Mouse (Mus musculus) cortical plate, adult 2 months (tissue): Measurements from ENCODE around the gene Phactr4. TPM values are rescaled to one million over a fixed set of nuclear protein-coding genes. Genes with fewer than 3 reads are reported as not detected.

Source experiments
- H3K27ac ChIP-seq: fragments of 200-500 bp; 2 replicates; pipeline ENCODE4 v1.5.1; 2012; ENCODE audit warnings: low read length, control low read depth, inconsistent platforms; ENCODE audit not compliant: insufficient read depth
- H3K4me1 ChIP-seq: fragments of 200-500 bp; 2 replicates; pipeline ENCODE4 v1.6.1; 2011; ENCODE audit warnings: low read length; ENCODE audit not compliant: control insufficient read depth, insufficient read depth
- H3K4me3 ChIP-seq: fragments of 200-500 bp; 2 replicates; pipeline ENCODE4 v1.5.1; 2011; ENCODE audit warnings: mild to moderate bottlenecking, low read length, control low read depth; ENCODE audit not compliant: insufficient read depth
- CTCF ChIP-seq: fragments of 200-500 bp; IDR thresholded peaks from 2 replicates; pipeline ENCODE4 v1.5.1; 2011; ENCODE audit warnings: mild to moderate bottlenecking, control low read depth, low read length; ENCODE audit not compliant: insufficient read depth; ENCODE audit errors: extremely low read depth
- POLR2A ChIP-seq: fragments of 200-500 bp; IDR thresholded peaks from 2 replicates; pipeline ENCODE4 v1.6.1; 2011; ENCODE audit warnings: mild to moderate bottlenecking, low read length, control low read depth; ENCODE audit not compliant: insufficient read depth; ENCODE audit errors: extremely low read depth
- polyA plus RNA-seq: library from polyadenylated mRNA; depleted of rRNA; stranded (reverse); fragments of >200 nt; gene quantifications from 2 replicates; pipeline ENCODE4 v1.2.3, GENCODE M21; 2012

Phactr4 gene
- polyA plus RNA-seq, 1 experiment: 6.4 TPM

GRCm38 (mm10) chr4:132398045-132398774, 24.1 kb downstream of the Phactr4 start:
- 0 out of 2 replicates have a peak, but pooled peaks have one; percentile 44 for TF ChIP-seq POLR2A
- TF ChIP-seq CTCF: no peak
- peak overlapping the region; percentile 5; the same call in 1 of the 2 replicates for H3K4me3 ChIP-seq
- H3K27ac ChIP-seq: no peak overlapping the region
- H3K4me1 ChIP-seq: no peaks in the 10 kb centered on the region

GRCm38 (mm10) chr4:132397120-132397519, 25.2 kb downstream of the Phactr4 start:
- Histone ChIP-seq H3K4me1 (no peaks in the 10 kb centered on the region), H3K27ac (no peak overlapping the region), H3K4me3 (no peak overlapping the region)
- TF ChIP-seq CTCF (no peak), POLR2A (no peak)

DNA sequence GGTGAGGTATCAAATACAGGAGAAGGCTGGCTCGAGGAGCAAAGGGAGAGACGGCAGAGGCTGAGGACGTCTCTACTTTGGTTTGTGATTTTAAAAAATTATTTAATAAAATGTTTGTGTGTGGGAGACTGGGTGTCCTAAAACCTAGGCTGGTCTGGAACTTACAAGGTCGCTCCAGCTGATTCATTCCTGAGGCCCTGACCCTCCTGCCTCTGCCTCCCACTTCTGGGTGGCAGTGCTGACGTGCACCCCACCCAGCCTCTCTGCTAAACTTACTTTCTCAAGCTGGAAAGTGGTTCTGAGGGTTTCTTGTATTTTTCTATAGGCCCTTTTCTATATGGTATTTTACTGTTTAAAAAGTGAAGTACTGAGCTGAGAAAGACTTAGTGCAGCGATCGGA, 26.0 kb downstream of the Phactr4 start:
- Histone ChIP-seq H3K27ac (no peak overlapping the region), H3K4me3 (no peak overlapping the region), H3K4me1 (no peaks in the 10 kb centered on the region)
- TF ChIP-seq CTCF (no peak), POLR2A (no peak)

GRCm38 (mm10) chr4:132391063-132391740, 31.1 kb downstream of the Phactr4 start:
- Histone ChIP-seq H3K4me1 (peaks cover 6% of the 10 kb centered on the region), H3K27ac (no peak overlapping the region), H3K4me3 (no peak overlapping the region)
- TF ChIP-seq CTCF (no peak), POLR2A (no peak)

DNA sequence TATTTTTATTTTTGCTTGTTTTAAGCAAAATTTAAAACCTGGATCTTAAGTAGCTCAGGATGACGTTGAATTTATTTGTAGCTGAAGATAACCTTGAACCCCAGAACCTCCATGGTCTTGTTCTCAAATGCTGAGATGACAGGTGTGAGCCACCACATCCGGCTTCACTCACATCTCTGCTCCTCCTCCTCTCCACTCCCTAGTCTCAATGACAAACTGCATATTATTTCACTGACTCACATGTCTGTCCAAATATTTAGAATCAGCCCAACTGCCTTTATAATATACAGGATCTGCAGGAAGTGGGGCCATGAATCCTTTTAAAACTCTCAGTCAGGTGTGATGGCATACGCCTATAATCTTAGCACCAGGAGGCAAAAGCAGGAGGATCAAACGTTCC, 33.0 kb downstream of the Phactr4 start:
- peaks cover 6% of the 10 kb centered on the region for H3K4me1 ChIP-seq
- TF ChIP-seq POLR2A (no peak), CTCF (no peak)
- no peak overlapping the region for H3K27ac ChIP-seq
- no peak overlapping the region for H3K4me3 ChIP-seq

GRCm38 (mm10) chr4:132387617-132388016, 34.7 kb downstream of the Phactr4 start:
- TF ChIP-seq CTCF (no peak), POLR2A (no peak)
- H3K4me3 ChIP-seq: no peak overlapping the region
- 0 out of 2 replicates have a peak overlapping the region, but pooled peaks have one; percentile 13 for H3K27ac ChIP-seq
- peaks cover 6% of the 10 kb centered on the region for H3K4me1 ChIP-seq

- no peak for TF ChIP-seq CTCF
- no peak for TF ChIP-seq POLR2A
- no peak overlapping the region for H3K27ac ChIP-seq
These were observed 35.4 kb downstream of the Phactr4 start for GRCm38 (mm10) chr4:132386846-132387245.

DNA sequence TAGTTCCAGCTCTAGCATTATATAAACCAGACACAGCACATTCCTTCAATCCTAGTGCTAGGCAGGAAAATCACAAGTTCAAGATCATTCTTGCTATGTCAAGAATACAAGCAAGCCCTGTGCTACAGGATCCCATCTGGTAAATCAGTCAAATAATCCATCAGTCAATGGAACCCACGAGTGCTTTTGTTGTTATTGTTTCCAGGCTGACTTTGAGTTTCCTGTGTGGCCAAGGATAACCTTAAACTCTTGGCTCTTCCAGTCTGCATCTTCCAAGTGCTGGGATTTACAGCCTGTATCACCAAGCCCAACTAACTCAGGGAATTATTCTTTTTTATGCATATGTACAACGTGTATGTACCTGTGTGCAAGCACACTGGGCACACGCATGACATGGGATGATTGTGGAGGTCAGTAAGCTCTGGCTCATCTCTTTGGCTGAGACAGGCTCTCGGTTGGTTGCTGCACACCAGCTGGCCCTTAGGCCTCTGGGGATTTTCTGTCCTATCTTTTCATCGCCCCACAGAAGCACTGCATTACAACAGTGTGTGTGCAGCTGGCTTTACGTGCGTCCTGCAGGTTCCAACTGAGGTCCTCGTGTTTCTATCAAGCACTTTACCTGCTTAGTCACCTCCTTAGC, 36.4 kb downstream of the Phactr4 start:
- peaks cover 6% of the 10 kb centered on the region for H3K4me1 ChIP-seq
- TF ChIP-seq CTCF: no peak
- TF ChIP-seq POLR2A: no peak
- H3K27ac ChIP-seq: no peak overlapping the region
- no peak overlapping the region for H3K4me3 ChIP-seq

More at GRCm38 (mm10) chr4:132386846-132387245, 35.4 kb downstream of the Phactr4 start:
- Histone ChIP-seq H3K4me1 (peaks cover 6% of the 10 kb centered on the region), H3K4me3 (no peak overlapping the region)

DNA sequence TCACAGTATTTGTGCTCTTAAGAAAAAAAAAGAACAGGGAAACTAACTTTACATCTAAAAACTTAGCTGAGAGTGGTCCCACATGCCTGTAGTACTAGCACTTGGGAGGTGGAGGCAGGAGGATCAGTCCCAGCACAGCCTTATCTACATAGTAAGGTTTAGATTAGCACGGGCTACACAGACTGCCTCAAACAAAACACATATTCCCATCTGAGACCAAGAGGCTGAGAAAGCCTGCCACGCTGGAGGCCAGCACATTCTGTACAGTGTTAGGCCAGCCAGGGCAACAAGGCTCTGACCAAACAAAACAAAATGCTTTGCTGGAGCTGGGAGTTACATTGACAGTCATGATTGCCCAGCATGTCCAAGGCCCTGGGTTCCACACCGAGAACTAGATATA, 38.8 kb downstream of the Phactr4 start:
- Histone ChIP-seq H3K4me3 (no peak overlapping the region), H3K4me1 (peaks cover 6% of the 10 kb centered on the region), H3K27ac (no peak overlapping the region)
- TF ChIP-seq CTCF: no peak
- no peak for TF ChIP-seq POLR2A

- TF ChIP-seq CTCF (no peak), POLR2A (no peak)
These were observed 40.0 kb downstream of the Phactr4 start for GRCm38 (mm10) chr4:132382296-132382695.

More at GRCm38 (mm10) chr4:132382296-132382695, 40.0 kb downstream of the Phactr4 start:
- no peak overlapping the region for H3K4me3 ChIP-seq
- peaks cover under 1% of the 10 kb centered on the region for H3K4me1 ChIP-seq
- H3K27ac ChIP-seq: no peak overlapping the region
